ENCODE assay signal across 9 mouse cellular contexts in genomic region chr2:77518693-77519092, GRCm38 (mm10).
DNase-seq lines count a peak whose midpoint lies in the region; ATAC-seq and TF ChIP-seq lines count a peak whose summit lies in the region.
"Had no signal": no experiment of that assay in that cellular context is flagged by ENCODE, and none has a peak within 500 bp of the region (broad histone marks: within the 10 kb centered on the region; RNA-seq: fewer than 3 reads in every experiment).

No protein-coding gene starts in this region.

- TF ChIP-seq CTCF in lung, adult 2 months (IDR thresholded peaks at IDR 0.05; ENCODE audit: insufficient read depth, low read length), result no peak
- peak; percentile 18; the same call in 1 of the 2 replicates for TF ChIP-seq CTCF in heart, postnatal 0 days (IDR thresholded peaks at IDR 0.05; ENCODE audit: low read depth)
- no peak for TF ChIP-seq CTCF in olfactory bulb, adult 2 months (IDR thresholded peaks at IDR 0.05; ENCODE audit: insufficient read depth, low read depth, low read length)

- TF ChIP-seq POLR2A in lung, adult 2 months (IDR thresholded peaks at IDR 0.05; ENCODE audit: borderline replicate concordance, extremely low read depth, low read depth, low read length), result no peak
- no peak for TF ChIP-seq POLR2A in limb, embryonic 14.5 days (IDR thresholded peaks at IDR 0.05; ENCODE audit: borderline replicate concordance, extremely low read depth, insufficient read depth, insufficient read length)
- TF ChIP-seq POLR2A in olfactory bulb, adult 2 months (IDR thresholded peaks at IDR 0.05; ENCODE audit: insufficient read depth, low read depth, low read length), result no peak

- peak; percentile 16 for DNase-seq in lung, adult 2 months
- no peak for DNase-seq in lung, postnatal 25 days (ENCODE audit: low spot score)
- DNase-seq in heart, postnatal 0 days (ENCODE audit: low spot score), result no peak
- DNase-seq in limb, embryonic 14.5 days (ENCODE audit: low spot score), result no peak
- no peak for DNase-seq in layer of hippocampus, postnatal 36 days
- no peak for DNase-seq in layer of hippocampus, adult 8-10 months (ENCODE audit: low spot score in 2 of 2)
- no peak for DNase-seq in cerebellum, adult 9-10 months

- peak overlapping the region; percentile 50 for H3K9ac ChIP-seq in heart, postnatal 0 days (replicated peaks; ENCODE audit: low read depth, low read length)
- no peak overlapping the region for H3K9ac ChIP-seq in limb, embryonic 14.5 days (ENCODE audit: low read depth, low read length, severe bottlenecking)

- no peaks in the 10 kb centered on the region for H3K27me3 ChIP-seq in heart, postnatal 0 days (ENCODE audit: control insufficient read depth, insufficient read depth, low read length)
- no peaks in the 10 kb centered on the region for H3K27me3 ChIP-seq in limb, embryonic 14.5 days (ENCODE audit: control insufficient read depth, insufficient read depth, low read length)

- peak overlapping the region; percentile 71 for H3K4me2 ChIP-seq in heart, postnatal 0 days (ENCODE audit: low read depth, low read length)
- H3K4me2 ChIP-seq in limb, embryonic 14.5 days (replicated peaks; ENCODE audit: low read depth, low read length, severe bottlenecking), result peak overlapping the region; percentile 57

- no peak for TF ChIP-seq EP300 in heart, postnatal 0 days (IDR thresholded peaks at IDR 0.05; ENCODE audit: low read depth)

- no peaks in the 10 kb centered on the region for H3K4me1 ChIP-seq in lung, adult 2 months (ENCODE audit: control insufficient read depth, insufficient read depth, low read length)
- no peaks in the 10 kb centered on the region for H3K4me1 ChIP-seq in heart, postnatal 0 days (ENCODE audit: control insufficient read depth, insufficient read depth)
- no peaks in the 10 kb centered on the region for H3K4me1 ChIP-seq in limb, embryonic 14.5 days (ENCODE audit: control insufficient read depth, insufficient read depth, low read length)
- peaks cover 17% of the 10 kb centered on the region for H3K4me1 ChIP-seq in olfactory bulb, adult 2 months (ENCODE audit: control insufficient read depth, insufficient read depth, low read length)

- peak overlapping the region; percentile 44 for H3K4me3 ChIP-seq in lung, adult 2 months (replicated peaks; ENCODE audit: extremely low read depth, low read depth, low read length)
- peak overlapping the region; percentile 46 for H3K4me3 ChIP-seq in heart, postnatal 0 days (ENCODE audit: low read depth, low read length)
- H3K4me3 ChIP-seq in limb, embryonic 14.5 days (replicated peaks; ENCODE audit: low read length), result peak overlapping the region; percentile 33
- peak overlapping the region; percentile 13 for H3K4me3 ChIP-seq in olfactory bulb, adult 2 months (ENCODE audit: insufficient read depth, low read depth, low read length)

- no peaks in the 10 kb centered on the region for H3K9me3 ChIP-seq in heart, postnatal 0 days (replicated peaks; ENCODE audit: control insufficient read depth, low read length)
- H3K9me3 ChIP-seq in limb, embryonic 14.5 days (ENCODE audit: control insufficient read depth, low read length), result no peaks in the 10 kb centered on the region

- ATAC-seq in heart, postnatal 0 days (ENCODE audit: insufficient read depth, low read depth), result 0 out of 2 replicates have a peak, but pooled peaks have one; percentile 33
- no peak for ATAC-seq in limb, embryonic 14.5 days (ENCODE audit: low FRiP score, low read depth)

- 9% methylated on average over 8 of the region's 8 CpGs for WGBS in lung, adult 2 months
- 8% methylated on average over 8 of the region's 8 CpGs for WGBS in heart, postnatal 0 days
- WGBS in limb, embryonic 14.5 days, result 3% methylated on average over 8 of the region's 8 CpGs
- 23% methylated on average over 8 of the region's 8 CpGs for WGBS in olfactory bulb, adult 2 months

- no peaks in the 10 kb centered on the region for H3K36me3 ChIP-seq in heart, postnatal 0 days (replicated peaks; ENCODE audit: control insufficient read depth, insufficient read depth, low read length)
- no peaks in the 10 kb centered on the region for H3K36me3 ChIP-seq in limb, embryonic 14.5 days (ENCODE audit: control insufficient read depth, insufficient read depth, low read length)
- H3K36me3 ChIP-seq: G1E had no signal

- 0 out of 2 replicates have a peak overlapping the region, but pooled peaks have one; percentile 12 for H3K27ac ChIP-seq in heart, postnatal 0 days (ENCODE audit: low read depth)
- no peak overlapping the region for H3K27ac ChIP-seq in limb, embryonic 14.5 days (replicated peaks; ENCODE audit: low read depth, low read length)
- H3K27ac ChIP-seq in olfactory bulb, adult 2 months (ENCODE audit: insufficient read depth, low read depth, low read length), result peak overlapping the region; percentile 55; the same call in 1 of the 2 replicates
